Mouse (Mus musculus): ENCODE results near the gene Tex13c1.

The Tex13c1 gene

DNA sequence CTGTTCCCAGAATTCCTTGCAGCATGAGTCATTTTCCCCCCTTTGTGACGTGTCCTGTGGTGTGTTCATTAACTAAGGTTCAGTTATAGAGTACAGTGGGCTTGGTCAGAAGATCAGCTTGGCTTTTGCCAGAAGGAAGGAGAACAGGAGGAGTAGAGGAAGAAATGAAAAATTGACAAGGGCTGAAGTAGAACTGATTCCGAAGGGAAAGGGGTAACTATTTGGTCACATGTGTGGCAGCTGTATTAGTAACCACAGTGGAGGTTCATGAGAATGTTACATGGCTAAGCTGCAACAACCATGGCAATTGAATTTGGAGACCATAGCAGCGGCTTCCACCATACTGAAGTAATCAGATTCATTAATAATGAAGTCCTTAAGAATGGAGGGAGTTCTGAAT, at the start of gene Tex13c1:
TSS of gene Tex13c1 (plus strand) at position 301 of the 400 bp plus-strand sequence.
- DNase-seq (ENCODE audit: low spot score) = no peak

Measured in embryo, embryonic 10.5 days (tissue).